Mouse (Mus musculus) brown adipose tissue, adult 24 weeks (tissue): ENCODE results near the gene Nodal. TPM values are rescaled to one million over a fixed set of nuclear protein-coding genes. Genes with fewer than 3 reads are reported as not detected.
"Not testable (repeated sequence)": the region's sequence is repeated elsewhere in the genome, so short reads cannot be mapped to it uniquely, and the experiment has no call there.

Experiments used
- H3K27ac ChIP-seq: fragments of 200-500 bp; replicated peaks from 2 replicates; pipeline ENCODE4 v1.5.1; 2012; ENCODE audit warnings: low read depth, mild to moderate bottlenecking, low read length
- H3K4me1 ChIP-seq: fragments of 200-500 bp; 2 replicates; pipeline ENCODE4 v1.6.1; 2012; ENCODE audit warnings: low read length, mixed read lengths; ENCODE audit not compliant: control insufficient read depth, insufficient read depth, insufficient read length
- H3K4me3 ChIP-seq: fragments of 200-500 bp; 2 replicates; pipeline ENCODE4 v1.5.1; 2012; ENCODE audit warnings: low read depth, mild to moderate bottlenecking, low read length, moderate library complexity; ENCODE audit not compliant: insufficient read depth
- polyA plus RNA-seq: library from polyadenylated mRNA; stranded (reverse); fragments of >200 nt; gene quantifications from 2 replicates; pipeline ENCODE4 v1.2.4, GENCODE M21; 2012; ENCODE audit not compliant: missing spikeins, insufficient read depth, insufficient read length

Gene Nodal
- polyA plus RNA-seq, 1 experiment: not detected

- 0 out of 2 replicates have a peak overlapping the region, but pooled peaks have one; percentile 19 for H3K27ac ChIP-seq
- H3K4me3 ChIP-seq: no peak overlapping the region
Measured at GRCm38 (mm10) chr10:61429043-61429442, 11.3 kb downstream of the Nodal start.

GRCm38 (mm10) chr10:61431375-61431774, 13.6 kb downstream of the Nodal start:
- Histone ChIP-seq H3K4me3 (no peak overlapping the region), H3K27ac (no peak overlapping the region), H3K4me1 (peaks cover 22% of the 10 kb centered on the region)

More at GRCm38 (mm10) chr10:61429043-61429442, 11.3 kb downstream of the Nodal start:
- peaks cover 42% of the 10 kb centered on the region for H3K4me1 ChIP-seq

- H3K27ac ChIP-seq: no peak overlapping the region
- peaks cover 28% of the 10 kb centered on the region for H3K4me1 ChIP-seq
Measured at GRCm38 (mm10) chr10:61440202-61440800, 22.5 kb downstream of the Nodal start.

GRCm38 (mm10) chr10:61443456-61443855, 25.7 kb downstream of the Nodal start:
- Histone ChIP-seq H3K27ac (peak overlapping the region; percentile 32), H3K4me3 (no peak overlapping the region), H3K4me1 (peaks cover 50% of the 10 kb centered on the region)

More at GRCm38 (mm10) chr10:61440202-61440800, 22.5 kb downstream of the Nodal start:
- H3K4me3 ChIP-seq: no peak overlapping the region

GRCm38 (mm10) chr10:61443876-61444275, 26.1 kb downstream of the Nodal start:
- peaks cover 51% of the 10 kb centered on the region for H3K4me1 ChIP-seq
- peak overlapping the region; percentile 32 for H3K27ac ChIP-seq
- H3K4me3 ChIP-seq: no peak overlapping the region

- H3K27ac ChIP-seq: no peak overlapping the region
- H3K4me1 ChIP-seq: peaks cover 54% of the 10 kb centered on the region
- no peak overlapping the region for H3K4me3 ChIP-seq
Measured at GRCm38 (mm10) chr10:61445016-61445415, 27.2 kb downstream of the Nodal start.

- Histone ChIP-seq H3K4me1 (peaks cover 51% of the 10 kb centered on the region), H3K4me3 (no peak overlapping the region), H3K27ac (peak overlapping the region; percentile 62)
Measured at GRCm38 (mm10) chr10:61447581-61448353, 30.0 kb downstream of the Nodal start.

- peak overlapping the region; percentile 53 for H3K27ac ChIP-seq
- H3K4me3 ChIP-seq: no peak overlapping the region
- H3K4me1 ChIP-seq: peaks cover 41% of the 10 kb centered on the region
Measured at GRCm38 (mm10) chr10:61448834-61449233, 31.1 kb downstream of the Nodal start.

GRCm38 (mm10) chr10:61451463-61451930, 33.7 kb downstream of the Nodal start:
- H3K27ac ChIP-seq: peak overlapping the region; percentile 60
- H3K4me3 ChIP-seq: peak overlapping the region; percentile 85
- H3K4me1 ChIP-seq: peaks cover 31% of the 10 kb centered on the region

GRCm38 (mm10) chr10:61451931-61452617, 34.3 kb downstream of the Nodal start:
- Histone ChIP-seq H3K27ac (peak overlapping the region; percentile 60), H3K4me3 (peak overlapping the region; percentile 85), H3K4me1 (peaks cover 26% of the 10 kb centered on the region)

GRCm38 (mm10) chr10:61452645-61453044, 34.9 kb downstream of the Nodal start, which contains the start of gene Eif4ebp2:
Gene Eif4ebp2 (minus strand): TSS chr10:61452661.
- Histone ChIP-seq H3K4me3 (peak within 1 kb of the TSS; percentile 85), H3K27ac (peak within 1 kb of the TSS; percentile 60), H3K4me1 (peaks cover 20% of the 10 kb centered on the region)

GRCm38 (mm10) chr10:61453171-61453570, 35.4 kb downstream of the Nodal start:
- H3K4me1 ChIP-seq: peaks cover 15% of the 10 kb centered on the region
- not testable (repeated sequence) for H3K27ac ChIP-seq, H3K4me3 ChIP-seq

GRCm38 (mm10) chr10:61457182-61457581, 39.4 kb downstream of the Nodal start:
- H3K4me1 ChIP-seq: no peaks in the 10 kb centered on the region
- H3K27ac ChIP-seq: no peak overlapping the region
- no peak overlapping the region for H3K4me3 ChIP-seq

- no peaks in the 10 kb centered on the region for H3K4me1 ChIP-seq
- H3K4me3 ChIP-seq: no peak overlapping the region
- H3K27ac ChIP-seq: no peak overlapping the region
Measured at GRCm38 (mm10) chr10:61465009-61465408, 47.2 kb downstream of the Nodal start.

- H3K27ac ChIP-seq: no peak overlapping the region
- no peaks in the 10 kb centered on the region for H3K4me1 ChIP-seq
- H3K4me3 ChIP-seq: no peak overlapping the region
Measured at GRCm38 (mm10) chr10:61466242-61466641, 48.5 kb downstream of the Nodal start.
